Mouse (Mus musculus): ENCODE measurements around the gene Zdhhc25.

Gene Zdhhc25

DNA sequence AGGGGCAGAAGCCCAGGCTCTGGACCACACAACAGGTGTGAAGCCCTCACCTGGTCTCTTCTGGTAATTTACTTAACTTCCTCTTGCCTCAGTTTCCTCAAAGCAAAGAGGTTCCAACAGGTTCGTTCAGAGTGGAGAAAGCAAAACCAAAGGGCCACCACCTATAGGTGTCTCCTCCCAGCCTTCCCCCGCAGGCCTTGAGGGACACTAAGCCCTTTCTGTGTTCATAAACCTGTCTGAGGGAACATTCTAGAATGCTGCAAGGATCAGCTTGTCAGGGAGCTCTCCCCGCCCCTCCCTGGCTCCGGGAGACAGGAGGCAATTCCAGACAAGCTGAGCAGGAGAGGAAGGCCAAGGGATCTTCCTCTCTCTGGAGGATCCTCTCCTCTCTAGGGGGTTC, at the start of gene Zdhhc25:
Zdhhc25 (plus strand) TSS at position 301 of the 400 bp plus-strand sequence.
- DNase-seq, result no peak

DNA sequence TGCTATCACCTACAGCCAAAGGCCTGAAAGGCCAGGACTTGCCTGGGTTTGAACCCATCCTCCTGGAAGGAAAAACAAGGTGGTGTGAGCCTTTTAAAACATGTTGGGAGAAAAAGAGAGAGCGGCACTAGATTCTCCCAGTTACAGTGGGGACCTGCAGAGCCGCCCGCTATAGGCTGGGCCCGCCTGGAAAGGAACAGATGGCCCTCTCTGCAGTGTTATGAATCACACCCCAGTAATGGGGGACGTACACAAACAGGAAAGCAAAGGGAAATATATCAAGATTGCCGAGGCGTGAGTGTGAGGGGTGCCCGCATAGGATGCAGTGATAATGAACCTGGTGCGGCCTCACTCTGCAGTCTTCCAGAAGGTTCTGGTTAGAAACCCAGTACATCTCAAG, 47.2 kb upstream of the Zdhhc25 start:
- no peak for DNase-seq

DNA sequence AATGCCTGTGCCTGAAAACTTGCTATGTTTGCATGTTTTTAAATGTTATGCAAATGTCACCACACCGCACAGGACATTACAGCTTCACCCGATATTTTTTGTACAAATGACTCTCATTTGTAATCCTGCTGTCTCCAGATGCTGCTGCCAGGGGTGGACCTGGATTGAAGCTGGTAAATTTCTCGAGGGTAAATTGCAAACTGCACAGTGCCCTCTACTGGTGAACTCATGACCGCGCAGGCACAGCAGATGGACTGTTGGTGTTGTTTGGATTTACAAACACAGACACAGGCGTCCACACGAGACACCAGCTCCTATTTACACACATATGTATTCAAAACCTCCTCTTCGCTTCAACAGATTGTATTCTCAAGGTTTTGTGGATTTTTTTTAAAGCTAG, 44.6 kb upstream of the Zdhhc25 start:
- DNase-seq, result peak; percentile 78 to 80

DNA sequence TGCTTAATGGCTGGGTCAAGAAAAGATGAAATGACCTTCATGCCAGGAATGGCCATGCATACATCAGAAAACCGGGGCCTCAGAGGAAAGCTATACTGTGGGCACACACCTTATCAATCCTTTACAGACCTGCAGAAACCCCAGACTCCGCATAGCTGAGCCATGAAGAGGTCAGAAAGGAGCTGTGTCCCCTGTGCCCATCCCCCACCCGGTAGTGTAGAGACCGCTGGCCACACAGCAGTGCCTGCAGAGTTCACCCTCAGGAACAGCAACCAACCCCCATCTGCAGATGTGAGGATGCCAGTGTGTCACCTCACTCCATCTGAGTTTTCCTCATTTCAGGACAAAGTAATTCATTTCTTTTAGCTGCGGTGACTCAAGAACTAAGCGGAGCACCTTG, 39.5 kb upstream of the Zdhhc25 start:
- peak in 1 of 2 experiments; percentile 55 for DNase-seq

DNA sequence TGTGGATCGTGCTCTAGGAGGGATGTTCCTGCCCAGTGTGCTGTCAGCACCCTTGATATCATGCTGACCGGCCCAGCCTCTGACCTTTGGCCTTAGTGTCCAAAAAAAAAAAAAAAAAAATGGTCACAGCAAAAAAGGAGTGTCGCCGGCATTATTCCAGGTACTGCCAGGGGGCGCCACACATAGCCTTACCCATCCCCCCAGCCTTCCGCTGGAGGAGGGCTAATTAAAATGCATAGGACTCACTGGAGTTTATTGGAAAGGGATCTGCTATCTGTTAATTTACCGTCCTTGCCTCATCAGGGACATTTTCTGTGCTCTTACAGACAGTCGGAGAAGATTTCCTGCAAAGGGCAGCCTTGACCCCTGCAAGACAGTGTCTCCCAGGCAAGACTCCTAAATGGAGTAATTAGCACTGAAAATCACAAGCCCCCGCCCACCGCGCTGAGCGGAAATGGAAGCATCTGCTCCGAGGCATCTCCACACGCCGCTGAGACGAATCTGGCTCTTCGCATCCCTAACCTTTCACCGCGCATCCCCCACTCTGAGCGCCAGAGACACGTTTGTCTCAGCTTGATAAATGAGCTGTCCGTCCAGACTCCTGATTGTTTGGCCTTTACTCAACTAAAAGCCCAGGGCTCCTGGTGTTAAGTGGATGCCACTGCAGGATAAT, 38.9 kb upstream of the Zdhhc25 start:
- DNase-seq, result peak; percentile 71 to 76

DNA sequence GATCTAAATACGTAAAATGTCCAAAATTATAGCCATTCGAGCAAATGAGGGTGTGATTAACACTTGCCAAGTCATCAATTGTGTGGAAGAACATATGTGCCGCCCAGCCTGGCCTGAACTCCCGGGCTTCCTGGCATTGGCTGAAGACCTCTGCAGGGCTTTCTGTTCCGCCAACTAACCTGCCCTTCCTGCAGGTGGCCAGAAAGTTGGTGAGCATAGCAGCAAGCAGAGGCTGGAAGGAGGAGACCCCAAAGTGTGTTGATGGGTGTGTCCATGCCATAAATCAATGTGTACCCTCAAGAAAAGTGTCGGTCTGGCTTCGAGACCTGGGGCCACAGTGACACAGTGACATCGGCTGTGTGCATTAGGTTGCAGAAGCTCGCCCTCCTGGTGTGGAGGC, 34.8 kb upstream of the Zdhhc25 start:
- DNase-seq, result no peak

DNA sequence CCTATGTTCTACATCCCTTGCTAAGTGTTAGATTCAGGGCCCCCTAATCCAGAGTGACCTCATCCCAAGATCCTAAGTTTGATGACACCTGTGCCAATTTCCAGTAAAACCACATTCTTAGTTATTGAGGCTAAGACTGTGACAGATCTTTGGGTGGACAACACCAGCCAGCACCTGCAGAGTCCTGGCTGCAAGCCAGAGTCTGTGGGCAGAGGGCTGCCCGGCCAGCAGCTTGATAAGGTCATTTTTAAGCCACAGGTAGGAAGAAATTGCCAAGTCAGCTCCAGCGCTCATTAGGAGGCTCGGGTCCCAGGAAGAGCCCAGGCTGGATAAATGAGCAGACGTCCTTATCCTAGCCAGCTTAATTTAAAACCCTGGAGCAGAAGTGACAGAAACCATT, 34.3 kb upstream of the Zdhhc25 start:
- DNase-seq, result peak; percentile 67 to 74

DNA sequence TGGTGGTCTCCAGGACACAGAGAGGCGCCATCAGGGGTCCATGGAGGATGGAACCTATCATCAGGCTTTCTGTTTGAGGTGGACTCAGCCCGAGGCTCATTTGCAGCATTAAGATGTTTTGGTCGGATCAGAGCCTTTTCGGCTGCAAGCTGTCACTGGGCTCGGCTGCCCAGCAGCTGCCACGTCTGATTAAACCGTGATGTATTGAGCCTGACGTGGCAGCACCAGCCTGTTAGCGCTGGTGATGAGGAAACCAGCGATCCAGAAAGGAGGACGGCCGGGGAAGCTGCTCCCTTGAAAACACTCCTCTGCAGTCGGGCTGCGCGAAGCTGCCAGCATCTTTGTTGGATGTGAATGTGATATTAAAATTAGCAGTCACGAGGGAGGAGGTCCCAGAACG, 29.4 kb upstream of the Zdhhc25 start:
- peak; percentile 67 to 72 for DNase-seq

DNA sequence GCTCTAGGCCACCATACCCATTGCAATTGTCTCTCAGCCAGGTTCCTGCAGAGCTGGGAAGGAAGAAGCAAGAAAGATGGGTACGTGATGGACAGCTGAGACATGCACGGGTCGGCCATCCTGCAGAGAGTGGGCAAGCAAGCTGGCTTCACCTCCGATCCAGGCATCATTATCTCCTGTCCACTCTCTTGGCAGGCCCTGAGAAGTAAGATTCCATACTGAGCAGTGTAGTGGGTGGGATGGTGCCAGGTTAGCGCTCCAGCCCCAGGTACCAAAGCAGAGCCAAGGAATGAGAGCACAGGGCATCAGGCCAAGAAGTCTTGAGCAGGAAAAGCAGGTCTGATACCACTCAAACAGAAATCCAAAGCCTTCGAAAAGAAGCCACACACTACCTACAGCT, 20.6 kb upstream of the Zdhhc25 start:
- peak; percentile 89 to 95 for DNase-seq

DNA sequence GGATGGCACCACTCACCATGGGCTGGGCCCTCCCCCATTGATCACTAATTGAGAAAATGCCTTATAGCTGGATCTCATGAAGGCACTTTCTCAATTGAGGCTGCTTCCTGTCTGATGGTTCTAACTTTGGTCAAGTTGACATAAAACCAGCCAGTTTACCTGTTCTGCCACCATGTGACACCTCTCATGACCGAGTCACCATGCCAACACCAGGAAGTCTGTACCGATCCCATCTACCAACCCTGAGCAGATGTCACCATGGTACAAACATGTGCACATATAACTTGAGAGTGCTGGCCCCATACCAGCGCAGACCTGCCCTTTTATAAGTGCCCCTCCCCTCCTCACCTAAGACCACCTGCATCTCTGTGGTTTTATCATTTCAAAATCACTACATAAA, 2.4 kb downstream of the Zdhhc25 start:
- no peak for DNase-seq

DNA sequence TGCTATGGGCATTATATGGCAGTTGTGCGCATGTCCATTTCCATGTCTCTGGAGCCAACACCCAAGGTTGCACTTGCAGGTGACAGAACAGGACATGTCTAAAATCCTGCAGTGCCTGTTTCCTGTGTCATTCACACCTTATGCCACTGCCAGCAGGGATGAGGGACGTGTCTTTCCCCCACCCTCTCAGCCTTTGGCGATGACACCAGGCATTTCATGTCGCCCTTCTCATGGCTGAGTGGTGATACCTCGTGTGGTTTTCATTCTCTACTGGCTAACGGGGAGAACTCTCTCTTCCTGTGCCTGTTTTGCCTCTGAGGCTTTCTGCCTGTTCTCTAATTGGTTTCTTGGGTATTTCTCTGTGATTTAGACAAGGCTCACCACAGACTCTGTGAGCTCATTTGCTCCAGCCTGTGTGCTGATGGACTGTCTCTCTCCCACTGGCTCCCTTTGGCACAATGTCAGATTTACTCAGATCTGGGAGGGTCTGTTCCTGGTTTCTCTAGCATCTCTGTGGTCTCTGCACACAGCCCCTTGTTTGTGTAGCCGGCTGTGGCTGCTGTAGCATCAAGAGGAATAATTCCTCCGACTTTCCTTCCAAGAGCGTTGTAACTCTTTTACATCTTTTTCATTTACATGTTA, 3.1 kb downstream of the Zdhhc25 start:
- DNase-seq, result peak; percentile 69 to 80

DNA sequence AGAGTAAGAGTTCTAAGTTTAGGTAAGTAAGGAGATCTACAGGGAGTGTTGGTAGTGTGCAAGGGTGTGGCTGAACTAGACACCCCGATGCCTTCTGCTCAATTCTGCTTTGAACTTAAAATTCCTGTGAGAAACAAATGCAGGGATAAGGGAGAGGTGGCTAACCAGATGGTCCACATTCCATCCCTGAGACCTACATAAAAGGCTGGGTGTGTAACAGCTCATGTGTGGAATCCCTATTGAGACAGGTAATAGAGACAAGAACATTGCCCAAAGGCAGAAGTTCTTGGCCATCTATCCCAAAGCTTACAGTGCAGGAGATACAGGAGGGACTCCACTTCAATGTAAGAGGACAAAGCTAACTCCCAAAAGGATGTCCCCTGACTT, 3.6 kb downstream of the Zdhhc25 start:
- DNase-seq, result peak in 1 of 2 experiments; percentile 57

DNA sequence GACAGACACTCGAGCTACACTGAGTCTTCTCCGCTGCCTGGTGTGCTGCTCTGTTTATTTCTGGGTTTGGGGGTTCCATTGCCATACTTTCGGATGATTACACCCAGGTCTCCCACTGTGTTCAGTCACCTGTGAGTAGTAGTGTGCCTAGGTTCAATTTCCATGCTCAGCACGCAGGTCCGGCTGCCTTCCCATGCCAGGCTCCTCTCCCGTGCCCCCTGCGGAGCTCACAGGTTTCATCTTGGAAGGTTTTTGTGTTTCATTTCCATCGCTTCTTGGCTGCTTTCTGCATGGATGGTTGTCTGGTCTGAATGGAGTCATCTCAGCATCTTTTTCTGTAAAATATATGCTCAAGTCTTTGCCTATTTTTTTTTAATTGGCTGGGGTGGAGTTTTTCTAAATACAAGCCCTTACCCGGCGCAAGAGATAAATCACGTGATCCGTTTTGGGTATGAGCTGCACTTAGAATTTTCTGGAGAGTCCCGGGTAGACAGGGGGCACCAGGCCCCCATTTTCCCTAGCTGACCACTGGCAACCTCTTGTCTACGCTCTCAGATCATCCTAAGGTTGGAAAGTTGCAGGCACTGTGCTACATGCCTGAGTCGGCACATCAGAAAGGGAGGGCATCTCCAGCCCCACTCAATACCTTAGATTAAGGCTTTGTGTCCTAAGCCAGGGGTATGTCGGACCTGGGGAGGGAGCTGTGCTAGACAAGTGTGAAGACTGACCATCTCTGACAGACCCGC, 4.7 kb downstream of the Zdhhc25 start:
- peak; percentile 91 to 97 for DNase-seq

DNA sequence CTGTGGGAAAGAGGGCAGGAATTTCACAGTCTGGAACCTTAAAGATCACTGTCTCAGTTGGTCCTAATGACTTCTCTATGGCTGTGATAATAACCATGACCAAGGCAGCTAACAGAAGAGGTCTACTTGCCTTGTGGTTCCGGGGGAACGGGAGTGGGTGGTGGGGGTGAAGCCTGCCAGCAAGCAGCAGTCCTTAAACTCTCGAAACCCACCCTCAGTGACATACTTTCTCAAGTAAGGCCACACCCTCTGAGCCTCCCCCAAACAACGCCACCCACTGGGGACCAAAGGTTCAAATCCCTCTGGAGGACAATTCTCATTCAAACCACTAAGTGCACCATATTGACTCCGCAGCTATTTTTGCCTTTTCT, 5.3 kb downstream of the Zdhhc25 start:
- no peak for DNase-seq

DNA sequence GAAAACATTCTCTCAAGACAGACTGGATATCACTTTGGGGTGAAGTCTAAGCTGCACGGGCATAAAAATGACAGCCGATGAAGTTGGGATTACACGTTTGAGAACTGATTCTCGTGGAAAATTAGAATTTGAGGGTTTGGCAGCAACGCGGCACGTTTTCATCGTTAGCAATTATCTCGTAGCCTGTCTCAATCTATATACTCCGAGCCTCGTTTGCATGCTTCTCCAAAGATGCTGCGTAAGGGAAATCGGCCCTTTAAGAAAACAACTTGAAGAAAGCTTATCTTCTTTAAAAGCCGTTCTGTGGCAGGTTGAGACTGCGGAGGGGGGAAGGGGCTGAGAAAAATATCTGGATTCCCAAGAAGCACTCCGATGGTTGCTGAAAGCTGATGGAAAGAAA, 17.0 kb downstream of the Zdhhc25 start:
- no peak for DNase-seq

DNA sequence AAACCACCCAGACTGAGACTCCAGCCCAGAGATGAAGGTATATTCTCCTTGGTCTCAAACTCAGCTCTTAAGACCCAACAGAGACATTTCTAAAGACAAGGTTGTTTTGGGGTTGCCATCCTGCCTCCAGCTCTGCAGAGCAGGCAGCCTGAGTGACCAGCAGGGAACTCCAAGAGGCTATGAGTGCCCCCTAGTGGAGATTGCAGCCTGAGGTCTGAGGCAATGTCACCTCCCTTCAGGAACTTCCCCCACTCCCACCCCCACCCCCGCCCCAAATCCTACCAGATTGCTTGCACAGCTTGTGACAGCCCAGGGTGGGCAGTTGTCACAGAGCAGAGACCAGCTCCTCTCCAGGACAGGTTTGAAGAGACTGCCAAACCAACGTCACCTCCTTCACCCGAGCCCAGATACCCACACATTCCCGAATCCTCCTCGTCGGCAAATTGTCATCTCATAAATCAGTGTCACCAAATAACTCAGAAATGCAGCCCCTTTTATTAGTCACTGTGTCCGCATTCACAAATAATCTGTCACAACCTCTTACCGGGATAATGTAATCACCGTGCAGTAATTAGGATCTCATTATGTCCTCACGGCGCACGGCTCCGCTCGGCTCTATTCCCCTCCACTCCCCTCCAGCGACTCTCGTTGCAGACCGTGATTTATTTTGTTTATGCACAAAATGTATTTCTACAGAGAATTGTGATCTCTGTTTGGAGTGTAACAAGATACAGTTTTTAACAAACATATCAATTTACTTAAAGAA, 18.1 kb downstream of the Zdhhc25 start:
- peak; percentile 93 to 95 for DNase-seq

DNA sequence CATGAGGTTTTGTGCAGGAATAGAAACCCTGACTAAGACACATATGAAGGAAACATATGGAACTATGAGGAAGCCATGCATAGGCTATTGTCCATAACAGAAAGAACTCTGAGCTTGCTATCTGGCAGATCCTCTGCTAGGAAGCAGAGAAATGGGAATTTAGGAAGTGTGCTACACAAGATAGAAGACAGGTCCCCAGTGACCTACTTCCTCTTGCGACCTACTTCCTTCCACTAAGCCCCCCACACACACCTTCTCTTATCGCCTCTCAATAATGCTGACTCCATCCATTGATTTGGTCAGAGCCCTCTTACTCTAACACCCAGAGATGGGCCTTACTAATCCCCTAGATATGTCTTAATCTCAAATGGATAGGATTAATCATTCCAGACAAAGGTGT, 19.9 kb downstream of the Zdhhc25 start:
- no peak for DNase-seq

DNA sequence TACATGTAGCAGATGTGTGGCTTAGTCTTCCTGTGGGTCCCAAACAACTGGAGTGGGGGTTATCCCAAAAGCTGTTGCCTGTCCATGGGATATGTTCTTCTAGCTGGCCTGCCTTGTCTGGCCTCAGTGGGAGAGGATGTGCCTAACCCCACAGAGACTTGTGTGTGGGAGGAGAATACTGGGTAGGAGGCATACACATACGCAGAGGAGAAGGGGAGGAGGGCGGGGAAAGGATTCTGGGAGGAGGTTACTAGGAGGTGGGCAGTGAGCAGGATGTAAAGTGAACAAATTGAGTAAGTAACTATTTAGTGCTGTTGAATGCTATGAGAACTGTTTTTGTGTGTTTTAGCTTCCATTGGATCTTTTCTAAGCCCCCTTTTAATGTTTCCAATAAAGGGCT, 23.8 kb downstream of the Zdhhc25 start:
- DNase-seq, result no peak

DNA sequence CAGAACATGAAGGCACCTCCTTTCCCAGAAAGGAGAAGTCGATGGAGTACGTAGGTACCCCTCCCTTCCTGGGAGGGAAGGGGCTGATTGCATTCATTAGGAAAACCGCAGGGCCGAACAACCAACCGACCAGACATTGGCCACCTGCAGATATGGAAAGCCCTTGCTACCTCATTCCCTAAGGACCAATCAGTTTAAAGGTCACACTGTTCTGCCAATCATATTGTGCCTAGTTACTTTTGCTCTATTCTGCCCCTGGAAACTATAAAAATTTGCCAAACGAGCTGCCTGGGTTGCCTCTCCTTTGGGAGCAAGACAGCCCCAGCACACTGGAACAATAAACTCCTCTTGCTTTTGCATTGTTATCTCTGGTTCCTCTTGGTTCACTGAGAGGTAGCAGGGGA, 24.8 kb downstream of the Zdhhc25 start:
- DNase-seq, result no peak

DNA sequence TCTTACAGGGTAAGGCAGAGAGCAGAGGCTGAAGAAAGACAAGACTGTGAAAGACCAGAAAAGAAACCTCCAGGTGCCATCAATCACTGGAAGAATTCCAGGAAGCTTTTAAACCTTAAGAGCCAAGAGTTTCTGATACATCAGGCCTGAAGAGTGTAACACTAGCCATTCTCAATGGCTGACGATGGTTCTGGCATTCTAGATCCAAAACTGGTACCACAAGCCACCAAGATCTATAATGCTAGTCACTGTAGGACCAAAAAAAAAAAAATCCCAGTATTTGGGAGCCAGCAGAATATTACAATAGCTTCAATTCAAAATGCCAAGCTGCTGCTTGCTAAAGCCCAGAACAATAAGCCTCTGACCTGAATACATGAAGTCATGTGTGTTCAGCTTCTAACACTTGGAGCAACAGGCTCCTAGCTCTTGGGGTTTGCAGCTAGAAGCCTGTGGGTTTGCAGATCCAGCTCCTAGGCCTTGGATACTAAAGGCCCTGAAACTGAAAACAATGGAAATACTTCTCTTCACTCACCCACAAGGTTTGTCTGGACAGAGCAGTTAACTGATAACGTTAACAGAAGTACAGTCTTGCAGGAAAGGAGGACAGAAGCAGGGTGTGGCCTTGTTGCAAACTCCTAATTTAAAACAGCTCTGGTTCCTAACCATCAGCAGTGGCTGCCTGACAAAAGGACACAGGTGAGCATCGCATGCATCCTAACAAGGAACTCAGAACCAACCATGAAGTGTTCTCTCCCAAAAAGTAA, 25.4 kb downstream of the Zdhhc25 start:
- no peak for DNase-seq

DNA sequence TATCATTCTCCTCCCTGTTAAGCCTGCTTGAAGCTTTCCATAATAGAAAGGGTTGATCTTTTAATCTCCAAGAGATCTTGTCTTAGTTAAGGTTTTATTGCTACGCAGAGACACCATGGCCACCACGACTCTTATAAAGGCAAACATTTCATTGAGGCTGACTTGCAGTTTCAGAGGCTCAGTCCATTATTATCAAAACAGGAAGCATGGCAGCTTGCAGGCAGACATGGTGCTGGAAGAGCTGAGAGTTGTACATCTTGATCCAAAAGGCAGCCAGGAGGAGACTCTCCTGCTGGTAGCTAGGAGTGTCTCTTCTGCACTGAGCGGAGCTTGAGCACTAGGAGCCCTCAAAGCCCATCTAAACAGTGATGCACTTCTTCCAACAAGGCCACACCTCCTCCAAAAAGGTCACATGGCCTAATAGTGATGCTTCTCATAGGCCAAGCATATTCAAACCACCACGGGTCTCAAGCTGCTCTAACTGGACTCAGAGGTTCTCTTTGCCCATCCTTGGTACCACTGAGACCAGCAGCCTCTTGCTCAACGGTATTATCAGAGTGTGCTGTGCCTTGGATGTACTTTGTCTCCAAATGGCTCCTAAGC, 26.9 kb downstream of the Zdhhc25 start:
- DNase-seq, result no peak

DNA sequence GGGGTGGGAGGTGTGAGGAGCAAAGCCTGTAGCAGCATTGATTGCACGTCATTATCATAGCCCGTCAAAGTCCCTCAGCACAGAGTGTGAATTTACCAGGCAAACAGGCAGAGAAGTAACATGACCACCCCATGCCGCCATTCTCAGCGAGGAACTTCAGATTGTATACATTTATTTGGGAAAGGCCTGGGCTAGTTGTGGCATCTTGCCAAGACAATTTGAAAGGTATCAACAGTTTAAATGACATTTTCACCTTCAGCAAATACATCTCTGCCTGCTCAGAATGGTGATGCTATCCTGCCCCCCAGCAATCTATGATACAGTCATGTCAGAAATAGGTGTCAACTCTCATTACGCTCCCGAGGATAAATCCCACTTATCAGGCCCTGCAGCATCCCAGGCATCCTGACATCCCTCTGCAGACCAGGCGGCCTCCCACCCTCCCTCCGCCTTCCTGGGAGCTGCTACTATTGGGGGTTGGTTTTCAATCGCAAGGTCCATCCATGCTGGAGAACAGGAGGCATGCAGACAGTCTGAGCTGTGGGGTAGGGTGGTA, 28.8 kb downstream of the Zdhhc25 start:
- DNase-seq, result no peak

Data from cerebellum, postnatal 14 days (tissue).